Mouse (Mus musculus) heart, adult 2 months (tissue): ENCODE measurements at regions not wholly inside any gene's neighbourhood (a gene's known extent, or its start where the extent isn't known, plus 50 kb on each side); places are given as distances from the start of the nearest gene placed in this dataset.

Source experiments
- DNase-seq, 2 experiments: peaks; one replicate each; pipeline ENCODE4 v3.0.0; 2021
- H3K27ac ChIP-seq: fragments of 200-600 bp; 2 replicates; pipeline ENCODE4 v1.8.1; 2022
- H3K27me3 ChIP-seq: fragments of 200-500 bp; 2 replicates; pipeline ENCODE4 v1.6.1; 2012; ENCODE audit warnings: mild to moderate bottlenecking, low read length, inconsistent platforms, mixed read lengths; ENCODE audit not compliant: control insufficient read depth, insufficient read depth
- H3K36me3 ChIP-seq: fragments of 200-500 bp; 2 replicates; pipeline ENCODE4 v1.6.1; 2012; ENCODE audit warnings: low read length, inconsistent platforms; ENCODE audit not compliant: control insufficient read depth, insufficient read depth
- H3K4me1 ChIP-seq: fragments of 200-500 bp; 2 replicates; pipeline ENCODE4 v1.6.1; 2011; ENCODE audit warnings: low read length; ENCODE audit not compliant: control insufficient read depth, insufficient read depth
- H3K4me3 ChIP-seq: fragments of 200-600 bp; 2 replicates; pipeline ENCODE4 v1.8.1; 2022
- H3K79me2 ChIP-seq: fragments of 200-500 bp; replicated peaks from 2 replicates; pipeline ENCODE4 v1.6.1; 2012; ENCODE audit warnings: mild to moderate bottlenecking, inconsistent platforms, low read length, moderate library complexity, mixed read lengths; ENCODE audit not compliant: control insufficient read depth, insufficient read depth
- H3K9ac ChIP-seq: fragments of 200-500 bp; 2 replicates; pipeline ENCODE4 v1.6.1; 2012; ENCODE audit warnings: low read depth, mild to moderate bottlenecking, control low read depth, inconsistent platforms, low read length, mixed read lengths
- CTCF ChIP-seq: fragments of 200-600 bp; IDR thresholded peaks from 2 replicates; pipeline ENCODE4 v1.8.1; 2022; ENCODE audit warnings: antibody characterized with exemption, mild to moderate bottlenecking, moderate library complexity
- EP300 ChIP-seq: fragments of 200-500 bp; IDR thresholded peaks from 2 replicates; pipeline ENCODE4 v1.6.1; 2011; ENCODE audit warnings: low read depth, low read length, control low read depth; ENCODE audit not compliant: insufficient read depth
- POLR2A ChIP-seq: fragments of 200-500 bp; IDR thresholded peaks from 2 replicates; pipeline ENCODE4 v1.6.1; 2011; ENCODE audit warnings: mild to moderate bottlenecking, low read depth, low read length, control low read depth; ENCODE audit not compliant: insufficient read depth
- WGBS: fragments of 180-500 bp; shearing (Covaris S2); methylation state at CpG from one replicate; pipeline ENCODE4 v1.1.7; 2018; 5-methylcytosine and 5-hydroxymethylcytosine counted together
- intact Hi-C: fragments of 180-260 bp; cut with DNase I; formaldehyde crosslinking; loops from one replicate; pipeline ENCODE4 v1.15.1; 2025

DNA sequence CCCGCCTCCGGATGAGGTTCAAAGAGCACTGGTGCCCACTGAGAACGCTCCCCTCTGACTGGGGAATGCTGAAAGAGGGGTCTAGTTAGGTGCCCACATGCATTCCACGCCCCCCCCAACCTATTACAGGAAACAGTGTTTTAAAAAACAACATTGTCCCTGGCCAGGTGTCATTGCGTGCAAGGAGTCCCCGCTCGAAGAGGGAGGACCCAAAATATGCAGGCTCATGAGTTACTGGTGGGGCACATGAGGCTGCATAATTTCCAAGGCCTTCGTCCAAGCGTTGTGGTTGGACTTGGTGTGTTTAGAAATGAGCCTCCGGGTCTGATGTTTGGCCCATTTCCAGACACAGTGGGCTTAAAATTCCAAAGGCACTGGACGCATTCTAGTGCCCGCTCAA, 72.9 kb upstream of the Mrps6 start:
- no peak for DNase-seq
- no peaks in the 10 kb centered on the region for H3K36me3 ChIP-seq
- no peaks in the 10 kb centered on the region for H3K27me3 ChIP-seq
- intact Hi-C loops: no loop called here
- no peak overlapping the region for H3K9ac ChIP-seq
- no peak overlapping the region for H3K27ac ChIP-seq
- H3K4me1 ChIP-seq: no peaks in the 10 kb centered on the region
- H3K4me3 ChIP-seq: no peak overlapping the region
- 92% methylated on average over 12 of the region's 12 CpGs for WGBS
- TF ChIP-seq EP300 (no peak), CTCF (no peak)
- no peaks in the 10 kb centered on the region for H3K79me2 ChIP-seq

GRCm38 (mm10) chr16:91989332-91989731, 68.7 kb upstream of the Mrps6 start:
- intact Hi-C loops: no loop called here

DNA sequence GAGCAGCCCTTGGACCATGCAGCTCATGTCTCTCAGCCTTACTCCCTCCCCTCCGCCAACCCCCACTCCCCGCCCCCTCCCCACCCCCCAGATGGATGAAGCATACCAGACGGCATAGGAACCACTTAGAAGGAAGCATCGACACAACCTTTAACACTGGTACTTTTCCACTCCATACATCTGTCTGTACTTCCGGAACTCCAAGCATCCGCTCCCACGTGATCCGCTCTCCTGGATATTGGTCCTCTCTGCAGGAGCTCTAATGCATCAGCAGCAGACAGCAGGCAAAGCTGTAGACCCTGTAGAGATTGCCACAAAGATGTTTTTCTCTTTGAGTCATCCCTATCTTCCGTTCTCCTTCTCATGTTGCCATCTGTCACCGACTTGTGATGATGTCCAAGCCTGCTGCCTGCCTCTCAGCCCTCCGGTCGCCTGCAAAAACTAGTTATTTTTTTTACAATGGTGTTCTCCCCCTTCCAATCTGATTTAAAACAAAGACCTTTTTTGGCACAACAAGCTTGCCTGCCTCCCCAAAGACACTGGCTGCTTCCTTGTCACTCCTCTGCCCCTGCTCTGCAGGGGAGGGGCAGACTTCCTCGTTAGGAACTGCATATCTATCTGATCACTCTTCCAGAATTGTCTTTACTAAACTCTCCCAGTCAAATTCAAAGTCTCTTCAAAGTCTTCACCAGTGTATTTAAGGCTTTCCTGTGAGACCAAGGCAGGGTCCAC, 62.4 kb upstream of the Mrps6 start:
- H3K27me3 ChIP-seq: no peaks in the 10 kb centered on the region
- no peak for DNase-seq
- H3K36me3 ChIP-seq: no peaks in the 10 kb centered on the region
- intact Hi-C loops: no loop called here
- TF ChIP-seq POLR2A: no peak
- no peak for TF ChIP-seq EP300
- TF ChIP-seq CTCF: no peak
- no peak overlapping the region for H3K9ac ChIP-seq
- H3K4me3 ChIP-seq: peak overlapping the region; percentile 4; the same call in 1 of the 2 replicates
- WGBS: 2% methylated on average over 13 of the region's 13 CpGs
- no peak overlapping the region for H3K27ac ChIP-seq
- H3K4me1 ChIP-seq: peaks cover 2% of the 10 kb centered on the region; the same call in 1 of the 2 replicates
- H3K79me2 ChIP-seq: no peaks in the 10 kb centered on the region

More at GRCm38 (mm10) chr16:91989332-91989731, 68.7 kb upstream of the Mrps6 start:
- H3K4me1 ChIP-seq: no peaks in the 10 kb centered on the region
- WGBS: 89% methylated on average over 4 of the region's 4 CpGs
- H3K4me3 ChIP-seq: no peak overlapping the region
- TF ChIP-seq EP300 (no peak), POLR2A (no peak), CTCF (no peak)
- no peak overlapping the region for H3K9ac ChIP-seq
- H3K36me3 ChIP-seq: no peaks in the 10 kb centered on the region
- H3K27me3 ChIP-seq: no peaks in the 10 kb centered on the region
- no peak for DNase-seq
- H3K79me2 ChIP-seq: no peaks in the 10 kb centered on the region
- no peak overlapping the region for H3K27ac ChIP-seq

DNA sequence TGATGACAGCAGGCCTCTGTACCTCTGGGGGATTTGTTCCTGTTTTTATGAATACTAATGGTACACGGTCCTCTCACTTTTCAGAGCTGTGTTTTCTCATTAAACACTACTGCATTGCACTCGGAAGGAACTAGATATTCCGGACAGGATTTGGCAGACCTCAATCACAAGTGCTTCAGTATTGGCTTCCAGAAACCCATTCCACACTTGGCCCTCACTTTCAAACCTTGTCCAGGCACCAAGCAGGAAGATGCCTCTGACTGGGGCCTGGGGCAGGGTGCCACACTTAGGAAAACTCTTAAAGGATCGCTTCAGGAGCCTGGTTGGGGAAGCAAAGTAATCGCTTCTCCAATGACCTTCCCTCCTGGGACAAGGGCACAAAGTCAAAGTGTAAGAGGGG, 50.7 kb upstream of the Mrps6 start:
- WGBS: 48% methylated on average over 5 of the region's 5 CpGs
- DNase-seq: peak in 1 of 2 experiments; percentile 21

More for the DNA sequence above, 50.7 kb upstream of the Mrps6 start:
- no peaks in the 10 kb centered on the region for H3K4me1 ChIP-seq
- no peak overlapping the region for H3K9ac ChIP-seq
- no peaks in the 10 kb centered on the region for H3K27me3 ChIP-seq
- H3K27ac ChIP-seq: no peak overlapping the region
- H3K4me3 ChIP-seq: no peak overlapping the region
- no peaks in the 10 kb centered on the region for H3K79me2 ChIP-seq
- no peaks in the 10 kb centered on the region for H3K36me3 ChIP-seq
- TF ChIP-seq EP300 (no peak), CTCF (no peak), POLR2A (no peak)
- intact Hi-C loops: no loop called here
